In the genomic region with DNA sequence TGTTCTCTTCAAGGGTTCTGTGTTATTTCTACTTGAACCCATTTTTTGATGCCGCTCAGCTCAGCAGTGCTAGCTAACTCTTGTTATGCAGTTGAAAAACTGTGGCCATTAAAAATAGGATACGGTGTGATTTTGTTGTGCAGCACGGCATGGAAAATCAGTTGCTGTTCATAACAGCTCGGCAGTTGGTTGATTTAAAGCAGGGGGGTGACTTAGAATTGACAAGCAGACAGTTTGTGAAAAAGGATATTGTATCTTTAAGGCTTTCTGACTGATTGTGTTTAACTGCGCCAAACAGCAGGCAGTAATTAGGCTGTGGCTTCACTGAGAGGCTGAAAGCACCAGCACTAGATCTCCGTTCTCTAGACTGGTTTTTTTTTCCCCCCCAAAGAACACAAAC, we compare ENCODE assay signal across 17 mouse cellular contexts.
DNase-seq lines count a peak whose midpoint lies in the region; ATAC-seq and TF ChIP-seq lines count a peak whose summit lies in the region.
"Had no signal": no experiment of that assay in that cellular context is flagged by ENCODE, and none has a peak within 500 bp of the region (broad histone marks: within the 10 kb centered on the region; RNA-seq: fewer than 3 reads in every experiment).

No protein-coding gene starts in this region.

- 0 out of 2 replicates have a peak overlapping the region, but pooled peaks have one; percentile 35 for H3K27ac ChIP-seq in hindbrain, embryonic 12.5 days
- H3K27ac ChIP-seq in hindbrain, embryonic 10.5 days, result no peak overlapping the region
- no peak overlapping the region for H3K27ac ChIP-seq in embryonic facial prominence, embryonic 12.5 days
- peak overlapping the region; percentile 6; the same call in 1 of the 2 replicates for H3K27ac ChIP-seq in forebrain, postnatal 0 days (ENCODE audit: low read depth, low read length)
- peak overlapping the region; percentile 86 for H3K27ac ChIP-seq in neural tube, embryonic 14.5 days (ENCODE audit: low read depth, low read length)
- H3K27ac ChIP-seq: limb, embryonic 15.5 days; macrophage had no signal

- peaks cover 9% of the 10 kb centered on the region; the same call in 1 of the 2 replicates for H3K4me1 ChIP-seq in hindbrain, embryonic 12.5 days
- no peaks in the 10 kb centered on the region; the same call in 1 of the 2 replicates for H3K4me1 ChIP-seq in hindbrain, embryonic 10.5 days (replicated peaks)
- no peaks in the 10 kb centered on the region for H3K4me1 ChIP-seq in embryonic facial prominence, embryonic 12.5 days
- no peaks in the 10 kb centered on the region for H3K4me1 ChIP-seq in forebrain, postnatal 0 days (ENCODE audit: insufficient read depth)
- H3K4me1 ChIP-seq in neural tube, embryonic 14.5 days (ENCODE audit: control insufficient read depth, insufficient read depth, low read length), result peaks cover 9% of the 10 kb centered on the region; the same call in 1 of the 2 replicates
- H3K4me1 ChIP-seq: heart, embryonic 12.5 days; limb, embryonic 15.5 days had no signal

- H3K9ac ChIP-seq in hindbrain, embryonic 12.5 days, result no peak overlapping the region
- H3K9ac ChIP-seq in embryonic facial prominence, embryonic 12.5 days, result no peak overlapping the region
- H3K9ac ChIP-seq in forebrain, postnatal 0 days, result no peak overlapping the region
- H3K9ac ChIP-seq in neural tube, embryonic 14.5 days (replicated peaks; ENCODE audit: low read depth, low read length), result peak overlapping the region; percentile 50
- H3K9ac ChIP-seq: heart, embryonic 12.5 days; limb, embryonic 15.5 days had no signal

- WGBS in hindbrain, embryonic 12.5 days, result 36% methylated on average over 6 of the region's 6 CpGs
- 45% methylated on average over 6 of the region's 6 CpGs for WGBS in hindbrain, embryonic 10.5 days
- WGBS in embryonic facial prominence, embryonic 12.5 days, result 40% methylated on average over 6 of the region's 6 CpGs
- WGBS in forebrain, postnatal 0 days, result 13% methylated on average over 6 of the region's 6 CpGs
- WGBS in neural tube, embryonic 14.5 days, result 26% methylated on average over 6 of the region's 6 CpGs

- H3K4me3 ChIP-seq in hindbrain, embryonic 12.5 days, result no peak overlapping the region
- no peak overlapping the region for H3K4me3 ChIP-seq in hindbrain, embryonic 10.5 days
- no peak overlapping the region for H3K4me3 ChIP-seq in embryonic facial prominence, embryonic 12.5 days
- peak overlapping the region; percentile 0; the same call in 1 of the 2 replicates for H3K4me3 ChIP-seq in forebrain, postnatal 0 days (ENCODE audit: low read depth, low read length)
- H3K4me3 ChIP-seq in neural tube, embryonic 14.5 days (ENCODE audit: low read depth, low read length), result no peak overlapping the region; the same call in 1 of the 2 replicates
- H3K4me3 ChIP-seq: erythroblast, embryonic 14.5 days; heart, embryonic 12.5 days; limb, embryonic 15.5 days had no signal

- no peak for TF ChIP-seq CTCF in forebrain, postnatal 0 days (IDR thresholded peaks at IDR 0.05; ENCODE audit: low read depth)

- 0 out of 2 replicates have a peak overlapping the region, but pooled peaks have one; percentile 3 for H3K4me2 ChIP-seq in hindbrain, embryonic 12.5 days (replicated peaks)
- H3K4me2 ChIP-seq in embryonic facial prominence, embryonic 12.5 days (replicated peaks), result peak overlapping the region; percentile 22; the same call in 1 of the 2 replicates
- H3K4me2 ChIP-seq in forebrain, postnatal 0 days (ENCODE audit: low read depth), result peak overlapping the region; percentile 15
- peak overlapping the region; percentile 32; the same call in 1 of the 2 replicates for H3K4me2 ChIP-seq in neural tube, embryonic 14.5 days (ENCODE audit: low read depth, low read length)
- H3K4me2 ChIP-seq: heart, embryonic 12.5 days; limb, embryonic 15.5 days had no signal

- no peak for DNase-seq in hindbrain, embryonic 10.5 days (ENCODE audit: low spot score)
- peak; percentile 41 for DNase-seq in forebrain, postnatal 0 days
- DNase-seq in right cerebral cortex, postnatal 36 days (ENCODE audit: low spot score in 2 of 2), result no peak
- DNase-seq: adrenal gland, adult 2 months; cerebellum, postnatal 25 days; gastrocnemius, postnatal 36 days; lung, adult 2 months; spleen, adult 18-20 months; thymus, postnatal 4 days had no signal

- no peaks in the 10 kb centered on the region for H3K27me3 ChIP-seq in hindbrain, embryonic 12.5 days
- no peaks in the 10 kb centered on the region for H3K27me3 ChIP-seq in hindbrain, embryonic 10.5 days (ENCODE audit: insufficient read depth, poor library complexity, severe bottlenecking)
- no peaks in the 10 kb centered on the region for H3K27me3 ChIP-seq in embryonic facial prominence, embryonic 12.5 days
- no peaks in the 10 kb centered on the region for H3K27me3 ChIP-seq in forebrain, postnatal 0 days (ENCODE audit: insufficient read depth, low read length)
- H3K27me3 ChIP-seq in neural tube, embryonic 14.5 days (ENCODE audit: control insufficient read depth, insufficient read depth, low read length), result no peaks in the 10 kb centered on the region
- H3K27me3 ChIP-seq: heart, embryonic 12.5 days; limb, embryonic 15.5 days had no signal

- ATAC-seq in hindbrain, embryonic 12.5 days (ENCODE audit: low FRiP score), result peak; percentile 21; the same call in 1 of the 2 replicates
- ATAC-seq in embryonic facial prominence, embryonic 12.5 days (ENCODE audit: insufficient number of reproducible peaks, insufficient read depth, low FRiP score, low TSS enrichment), result no peak
- ATAC-seq in forebrain, postnatal 0 days, result peak; percentile 69
- ATAC-seq in neural tube, embryonic 14.5 days (ENCODE audit: low read depth), result peak; percentile 23; the same call in 1 of the 2 replicates
- no peak for ATAC-seq in inflammation-experienced regulatory T-cells, adult 6 months

- H3K9me3 ChIP-seq in hindbrain, embryonic 12.5 days (replicated peaks), result no peaks in the 10 kb centered on the region
- H3K9me3 ChIP-seq in hindbrain, embryonic 10.5 days, result no peaks in the 10 kb centered on the region
- H3K9me3 ChIP-seq in embryonic facial prominence, embryonic 12.5 days, result no peaks in the 10 kb centered on the region
- H3K9me3 ChIP-seq in forebrain, postnatal 0 days (ENCODE audit: low read length), result no peaks in the 10 kb centered on the region
- H3K9me3 ChIP-seq in neural tube, embryonic 14.5 days (ENCODE audit: control insufficient read depth, low read length), result no peaks in the 10 kb centered on the region
- H3K9me3 ChIP-seq: heart, embryonic 12.5 days; limb, embryonic 15.5 days had no signal

- no peaks in the 10 kb centered on the region for H3K36me3 ChIP-seq in hindbrain, embryonic 12.5 days
- H3K36me3 ChIP-seq in hindbrain, embryonic 10.5 days, result no peaks in the 10 kb centered on the region
- H3K36me3 ChIP-seq in embryonic facial prominence, embryonic 12.5 days, result no peaks in the 10 kb centered on the region
- H3K36me3 ChIP-seq in forebrain, postnatal 0 days (ENCODE audit: insufficient read depth), result no peaks in the 10 kb centered on the region
- H3K36me3 ChIP-seq in neural tube, embryonic 14.5 days (ENCODE audit: control insufficient read depth, insufficient read depth, low read length), result no peaks in the 10 kb centered on the region
- H3K36me3 ChIP-seq: heart, embryonic 12.5 days; limb, embryonic 15.5 days had no signal

Comparison
In these comparisons a context has a peak if more than half of its experiments do, and no peak if none do; other contexts are left out.
1. H3K27ac ChIP-seq: peak in hindbrain, embryonic 12.5 days (single experiment), forebrain, postnatal 0 days (single experiment) and neural tube, embryonic 14.5 days (single experiment); none in hindbrain, embryonic 10.5 days (single experiment) and embryonic facial prominence, embryonic 12.5 days (single experiment).
2. ATAC-seq: peak in hindbrain, embryonic 12.5 days (single experiment), forebrain, postnatal 0 days (single experiment) and neural tube, embryonic 14.5 days (single experiment); none in embryonic facial prominence, embryonic 12.5 days (single experiment) and inflammation-experienced regulatory T-cells, adult 6 months (single experiment).
3. Peak in every context shown above with its lines, with median percentiles within 50 percentile points of each other: H3K4me2 ChIP-seq.